Mouse (Mus musculus) liver, adult (tissue): ENCODE data around the gene Plk4.
"Not testable (repeated sequence)": the region's sequence is repeated elsewhere in the genome, so short reads cannot be mapped to it uniquely, and the experiment has no call there.

Source experiments
- GATA4 ChIP-seq: IDR thresholded peaks from 2 replicates; pipeline ENCODE4 v1.6.1; 2014; ENCODE audit warnings: mild to moderate bottlenecking, low read length; ENCODE audit not compliant: insufficient replicate concordance

Plk4 gene

GRCm38 (mm10) chr3:40799530-40800372 is at the start of gene Plk4:
TSS of gene Plk4 (plus strand) at chr3:40800019.
- no peak; the same call in 1 of the 2 replicates for TF ChIP-seq GATA4

GRCm38 (mm10) chr3:40760746-40761145 is 39.1 kb upstream of the Plk4 start:
- TF ChIP-seq GATA4 = no peak

GRCm38 (mm10) chr3:40761312-40761711 is 38.5 kb upstream of the Plk4 start:
- no peak for TF ChIP-seq GATA4

- no peak for TF ChIP-seq GATA4
Observed at GRCm38 (mm10) chr3:40793783-40794182, 6.0 kb upstream of the Plk4 start.

GRCm38 (mm10) chr3:40798054-40798453 is 1.8 kb upstream of the Plk4 start:
- no peak for TF ChIP-seq GATA4

- no peak for TF ChIP-seq GATA4
Observed at GRCm38 (mm10) chr3:40798500-40798899, 1.3 kb upstream of the Plk4 start.

- no peak for TF ChIP-seq GATA4
Observed at GRCm38 (mm10) chr3:40800373-40800823, 579 bp downstream of the Plk4 start.

- TF ChIP-seq GATA4 = no peak
Observed at GRCm38 (mm10) chr3:40806871-40807270, 7.1 kb downstream of the Plk4 start.

- no peak for TF ChIP-seq GATA4
Observed at GRCm38 (mm10) chr3:40808686-40809085, 8.9 kb downstream of the Plk4 start.

GRCm38 (mm10) chr3:40809894-40810293 is 10.1 kb downstream of the Plk4 start:
- TF ChIP-seq GATA4 = no peak

GRCm38 (mm10) chr3:40813275-40813674 is 13.5 kb downstream of the Plk4 start:
- no peak for TF ChIP-seq GATA4

GRCm38 (mm10) chr3:40846473-40846956 is 46.7 kb downstream of the Plk4 start, which contains the start of gene Mfsd8:
TSS of gene Mfsd8 (minus strand) at chr3:40846886.
- TF ChIP-seq GATA4 = peak; percentile 10; the same call in 1 of the 2 replicates

- TF ChIP-seq GATA4 = not testable (repeated sequence)
Observed at GRCm38 (mm10) chr3:40846957-40847017, 47.0 kb downstream of the Plk4 start, which contains the start of gene Abhd18. TSS of gene Abhd18 (plus strand) at chr3:40846970.
